Mouse (Mus musculus) kidney, embryonic 16.5 days (tissue): ENCODE results near the gene Fbxw27. TPM values are rescaled to one million over a fixed set of nuclear protein-coding genes. Genes with fewer than 3 reads are reported as not detected.
"Not testable (repeated sequence)": the region's sequence is repeated elsewhere in the genome, so short reads cannot be mapped to it uniquely, and the experiment has no call there.

Experiments used
- ATAC-seq: fragments of 200-750 bp; cut with Nextera tagmentation; 2 replicates; pipeline ENCODE4 v1.8.0; 2017; ENCODE audit warnings: moderate TSS enrichment; ENCODE audit not compliant: low FRiP score, low TSS enrichment
- H3K27ac ChIP-seq: fragments of 300-500 bp; sonication (generic); 2 replicates; pipeline ENCODE4 v1.5.1; 2014; ENCODE audit warnings: low read length
- H3K27me3 ChIP-seq: fragments of 300-500 bp; sonication (generic); 2 replicates; pipeline ENCODE4 v1.6.1; 2014; ENCODE audit warnings: low read length, control low read depth, mixed read lengths; ENCODE audit not compliant: insufficient read depth
- H3K36me3 ChIP-seq: fragments of 300-500 bp; sonication (generic); 2 replicates; pipeline ENCODE4 v1.6.1; 2014; ENCODE audit warnings: low read length, control low read depth, mixed read lengths; ENCODE audit not compliant: insufficient read depth
- H3K4me1 ChIP-seq: fragments of 300-500 bp; sonication (generic); 2 replicates; pipeline ENCODE4 v1.6.1; 2014; ENCODE audit warnings: low read length, control low read depth, mixed read lengths; ENCODE audit not compliant: insufficient read depth
- H3K4me2 ChIP-seq: fragments of 300-500 bp; sonication (generic); replicated peaks from 2 replicates; pipeline ENCODE4 v1.6.1; 2014; ENCODE audit warnings: low read depth, low read length
- H3K4me3 ChIP-seq: fragments of 300-500 bp; sonication (generic); 2 replicates; pipeline ENCODE4 v1.5.1; 2014; ENCODE audit warnings: mild to moderate bottlenecking, low read length
- H3K9ac ChIP-seq: fragments of 300-500 bp; sonication (generic); replicated peaks from 2 replicates; pipeline ENCODE4 v1.6.1; 2014; ENCODE audit warnings: low read length
- H3K9me3 ChIP-seq: fragments of 300-500 bp; sonication (generic); 2 replicates; pipeline ENCODE4 v1.6.1; 2016; ENCODE audit warnings: low read length, control low read depth
- WGBS: fragments of 180-500 bp; shearing (Covaris S2); extraction: QIAGEN DNeasy Blood & Tissue Kit; methylation state at CpG from one replicate; pipeline ENCODE4 v1.1.7; 2014; 5-methylcytosine and 5-hydroxymethylcytosine counted together
- polyA plus RNA-seq: library from polyadenylated mRNA; unstranded; fragments of >200 nt; fragmentation: Nextera tagmentation; extraction: Ambion mirVana; gene quantifications from 2 replicates; pipeline ENCODE4 v1.2.1, GENCODE M21; 2015

The Fbxw27 gene
- polyA plus RNA-seq = not detected in 2 replicates

DNA sequence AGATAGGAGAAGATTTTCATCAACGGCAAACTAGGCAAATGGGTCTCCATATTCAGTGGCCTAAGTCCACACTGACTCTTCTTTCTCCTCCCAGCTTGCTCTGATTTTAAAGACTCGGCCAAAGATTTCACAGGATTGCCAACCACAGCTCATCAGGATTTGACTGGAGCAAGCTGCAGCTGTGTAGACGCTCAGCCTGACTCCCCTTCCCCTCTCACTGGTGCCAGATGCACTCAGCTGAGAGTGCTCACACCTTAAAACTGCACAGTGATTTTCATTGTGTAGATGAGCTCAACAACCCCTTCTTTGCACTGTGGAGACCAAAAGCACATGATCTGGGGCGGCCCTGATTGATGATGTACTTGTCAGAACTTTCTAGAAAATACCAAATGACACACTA, at the start of gene Fbxw27:
Gene Fbxw27 (minus strand): TSS at position 101 of the 400 bp plus-strand sequence.
- not testable (repeated sequence) for H3K4me3 ChIP-seq, H3K27me3 ChIP-seq, H3K36me3 ChIP-seq, H3K27ac ChIP-seq, ATAC-seq, H3K9ac ChIP-seq, H3K4me2 ChIP-seq, H3K9me3 ChIP-seq, H3K4me1 ChIP-seq
- 81% methylated on average over 4 of the region's 4 CpGs for WGBS

DNA sequence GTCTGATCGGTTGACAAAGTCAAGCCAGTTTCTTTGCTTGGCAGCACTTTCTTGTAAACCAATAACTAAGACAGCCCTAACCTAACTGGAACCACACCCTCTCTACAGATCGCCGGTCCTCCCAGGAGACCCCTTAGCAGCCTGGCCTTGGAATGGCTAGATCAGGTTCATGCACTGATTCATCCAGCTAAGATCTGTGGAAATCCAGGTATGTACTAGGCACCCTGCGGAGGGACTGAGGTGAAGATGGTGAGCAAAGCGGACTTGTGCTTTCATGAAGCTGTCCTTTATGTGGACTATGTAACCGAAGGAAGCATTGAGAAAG, 42.6 kb upstream of the Fbxw27 start:
- peak overlapping the region; percentile 76; the same call in 1 of the 2 replicates for H3K27ac ChIP-seq
- peak overlapping the region; percentile 61 for H3K4me3 ChIP-seq
- no peaks in the 10 kb centered on the region for H3K27me3 ChIP-seq
- peak; percentile 78 for ATAC-seq
- H3K9me3 ChIP-seq = no peaks in the 10 kb centered on the region
- WGBS = 11% methylated on average over 6 of the region's 6 CpGs
- H3K9ac ChIP-seq = peak overlapping the region; percentile 76
- peaks cover 8% of the 10 kb centered on the region for H3K4me1 ChIP-seq
- H3K4me2 ChIP-seq = peak overlapping the region; percentile 82
- H3K36me3 ChIP-seq = peaks cover 13% of the 10 kb centered on the region

DNA sequence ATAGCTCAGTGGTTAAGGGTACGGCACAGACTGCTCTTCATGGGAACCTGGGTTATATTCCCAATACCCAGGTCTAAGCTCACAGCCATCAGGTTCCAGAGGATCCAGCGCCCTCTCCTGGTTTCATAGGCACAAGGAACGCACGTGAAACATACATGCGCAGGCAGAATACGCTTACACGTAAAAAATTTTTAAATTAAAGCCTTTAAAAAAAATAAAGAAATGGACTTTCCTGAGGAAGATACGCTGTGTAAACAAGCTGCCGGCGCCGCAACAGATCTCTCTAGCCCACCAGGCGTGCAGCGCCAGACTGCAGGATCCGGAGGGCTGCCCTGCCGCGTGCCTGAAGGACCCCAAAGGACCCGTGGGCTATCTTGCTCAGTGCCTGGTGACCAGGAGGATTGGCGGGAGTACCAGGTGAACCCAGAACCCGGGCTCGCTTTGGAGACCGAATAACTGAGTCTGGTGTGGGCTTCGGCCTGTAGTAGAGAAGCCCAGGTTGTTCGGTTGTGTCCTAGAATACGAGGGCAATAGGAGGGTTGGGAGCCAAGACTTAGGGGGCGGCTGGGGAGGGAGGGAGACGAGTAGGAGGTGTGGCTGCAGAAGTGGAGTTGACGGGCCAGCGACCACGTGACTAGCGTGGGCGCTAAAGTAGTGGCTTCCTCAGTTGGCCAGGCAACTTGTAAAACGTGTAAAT, 42.1 kb upstream of the Fbxw27 start, which contains the start of gene Nme6:
Gene Nme6 (plus strand): TSS at position 359 of the 697 bp plus-strand sequence.
- Histone ChIP-seq H3K27me3 (no peaks in the 10 kb centered on the region), H3K36me3 (peaks cover 13% of the 10 kb centered on the region), H3K9ac (peak within 1 kb of the TSS; percentile 76), H3K27ac (peak within 1 kb of the TSS; percentile 76), H3K4me1 (peaks cover 8% of the 10 kb centered on the region), H3K4me2 (peak within 1 kb of the TSS; percentile 82), H3K4me3 (peak within 1 kb of the TSS; percentile 61), H3K9me3 (no peaks in the 10 kb centered on the region)
- WGBS = under 1% methylated on average over 32 of the region's 32 CpGs
- ATAC-seq = peak; percentile 98

DNA sequence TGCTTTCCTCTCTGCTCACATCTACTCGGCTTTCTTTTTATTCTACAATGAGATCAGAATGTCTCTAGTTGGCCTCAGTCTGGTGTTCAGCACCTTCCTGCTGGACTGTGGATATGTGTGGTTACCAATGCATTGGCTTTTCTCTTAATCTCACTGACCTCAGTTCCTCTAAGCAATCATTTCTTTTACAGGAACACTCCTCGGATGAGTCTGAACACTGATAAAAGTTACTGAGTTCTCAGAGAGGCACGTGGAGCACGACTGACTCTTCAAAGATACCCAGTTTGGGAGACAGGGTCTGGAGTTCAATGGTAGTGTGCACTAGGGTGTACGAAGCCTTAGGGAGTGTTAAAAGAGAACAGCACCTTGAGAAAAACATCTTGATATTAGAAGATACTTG, 35.7 kb upstream of the Fbxw27 start:
- H3K27ac ChIP-seq = no peak overlapping the region
- H3K4me3 ChIP-seq = no peak overlapping the region
- no peaks in the 10 kb centered on the region for H3K4me1 ChIP-seq
- 76% methylated on average over 5 of the region's 5 CpGs for WGBS
- no peak overlapping the region for H3K4me2 ChIP-seq
- H3K9ac ChIP-seq = no peak overlapping the region
- no peaks in the 10 kb centered on the region for H3K27me3 ChIP-seq
- peaks cover 5% of the 10 kb centered on the region for H3K36me3 ChIP-seq
- ATAC-seq = no peak
- no peaks in the 10 kb centered on the region for H3K9me3 ChIP-seq

DNA sequence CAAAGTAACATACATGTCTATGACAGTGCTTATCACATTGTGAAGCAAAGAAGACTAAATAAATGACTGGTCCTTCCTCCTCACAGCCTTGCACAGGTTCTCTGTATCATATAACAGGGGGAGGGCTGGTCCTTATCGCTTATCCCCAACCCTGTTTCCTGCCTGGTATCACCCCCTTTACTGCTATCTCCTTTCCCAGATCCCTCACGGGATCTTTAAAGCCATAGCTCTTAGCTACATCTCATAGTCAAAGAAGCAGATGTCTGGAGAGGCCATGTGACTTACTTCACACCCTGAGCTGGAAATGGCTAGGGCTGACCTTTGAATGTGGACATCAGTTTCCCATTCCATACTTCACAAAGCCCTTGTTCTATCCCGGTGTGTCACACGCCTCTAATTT, 35.3 kb upstream of the Fbxw27 start:
- H3K9ac ChIP-seq = no peak overlapping the region
- H3K27ac ChIP-seq = no peak overlapping the region
- no peaks in the 10 kb centered on the region for H3K27me3 ChIP-seq
- no peaks in the 10 kb centered on the region for H3K4me1 ChIP-seq
- no peak overlapping the region for H3K4me3 ChIP-seq
- H3K9me3 ChIP-seq = no peaks in the 10 kb centered on the region
- ATAC-seq = no peak
- H3K36me3 ChIP-seq = peaks cover 5% of the 10 kb centered on the region
- 57% methylated on average over 4 of the region's 4 CpGs for WGBS
- H3K4me2 ChIP-seq = no peak overlapping the region

DNA sequence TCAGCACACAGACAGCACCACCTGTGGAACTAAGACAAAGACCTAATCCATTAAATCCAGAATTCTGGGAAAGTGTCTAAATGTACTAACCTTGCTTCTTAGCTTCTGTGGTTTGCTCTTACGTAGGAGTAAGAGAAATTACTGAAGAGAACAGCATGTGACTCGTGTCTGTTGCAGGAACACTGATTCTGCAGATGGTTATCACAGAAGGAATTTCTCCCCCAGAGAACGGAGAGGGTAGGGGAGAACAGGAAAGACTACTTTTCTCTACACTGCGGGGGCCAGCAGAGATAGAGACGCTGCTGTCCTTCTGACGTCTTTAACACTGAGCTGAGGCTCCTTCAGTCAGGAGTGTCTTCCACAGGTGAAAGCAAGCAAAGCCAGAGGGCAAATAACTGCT, 25.9 kb upstream of the Fbxw27 start:
- H3K4me1 ChIP-seq = 0 out of 2 replicates have a peak, but pooled peaks cover 9% of the 10 kb centered on the region
- H3K27ac ChIP-seq = peak overlapping the region; percentile 29; the same call in 1 of the 2 replicates
- 52% methylated on average over 6 of the region's 6 CpGs for WGBS
- no peak for ATAC-seq
- H3K27me3 ChIP-seq = no peaks in the 10 kb centered on the region
- H3K36me3 ChIP-seq = no peaks in the 10 kb centered on the region
- H3K9me3 ChIP-seq = no peaks in the 10 kb centered on the region
- no peak overlapping the region for H3K9ac ChIP-seq
- H3K4me3 ChIP-seq = no peak overlapping the region
- H3K4me2 ChIP-seq = no peak overlapping the region

DNA sequence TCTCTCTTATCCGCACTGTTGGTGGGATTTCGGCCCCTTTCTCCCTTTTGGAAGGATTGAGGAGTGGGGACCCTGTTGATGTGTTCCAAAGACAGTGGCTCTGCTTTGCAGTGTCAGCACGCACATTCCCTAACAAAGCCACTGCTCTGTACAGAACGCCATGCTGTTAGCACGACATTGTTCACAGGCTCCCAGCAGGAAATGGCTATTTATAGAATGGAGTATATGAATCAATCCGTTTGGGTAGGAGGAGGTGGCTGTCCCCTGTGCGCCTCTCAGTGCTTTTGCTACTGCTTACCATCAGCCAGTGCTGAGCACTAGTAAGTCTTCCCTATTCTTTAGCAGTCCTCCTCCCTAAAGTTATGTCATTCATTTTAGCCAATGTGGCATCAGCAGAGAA, 23.0 kb upstream of the Fbxw27 start:
- peak; percentile 82; the same call in 1 of the 2 replicates for ATAC-seq
- Histone ChIP-seq H3K9me3 (no peaks in the 10 kb centered on the region), H3K27me3 (no peaks in the 10 kb centered on the region), H3K36me3 (no peaks in the 10 kb centered on the region), H3K27ac (peak overlapping the region; percentile 53; the same call in 1 of the 2 replicates), H3K4me1 (peaks cover 10% of the 10 kb centered on the region; the same call in 1 of the 2 replicates), H3K9ac (no peak overlapping the region), H3K4me3 (no peak overlapping the region), H3K4me2 (no peak overlapping the region)
- WGBS = 49% methylated on average over 7 of the region's 7 CpGs

DNA sequence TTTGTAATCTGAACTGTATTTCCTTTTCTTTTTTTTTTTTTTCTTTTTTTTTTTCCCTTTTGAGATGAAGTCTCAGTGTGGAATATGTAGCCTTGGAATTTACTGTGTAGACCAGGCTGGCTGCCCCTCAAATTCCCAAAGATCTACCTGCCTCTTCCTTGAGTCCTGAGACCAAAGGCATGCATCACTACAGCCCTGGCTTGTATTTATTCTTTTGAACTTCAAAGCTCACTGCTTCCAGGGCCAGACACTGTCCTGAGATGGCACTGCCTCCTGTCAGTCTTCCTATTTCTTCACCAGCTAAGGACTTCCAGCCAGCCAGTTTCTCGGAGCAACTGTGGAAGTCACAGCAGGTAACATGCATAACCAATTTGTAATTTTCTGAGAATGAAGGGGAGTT, 21.5 kb upstream of the Fbxw27 start, which contains the start of gene Spink8:
Gene Spink8 (plus strand): TSS at position 301 of the 400 bp plus-strand sequence.
- Histone ChIP-seq H3K27me3 (no peaks in the 10 kb centered on the region), H3K9me3 (no peaks in the 10 kb centered on the region), H3K4me3 (no peak within 1 kb of the TSS), H3K36me3 (no peaks in the 10 kb centered on the region), H3K4me1 (peaks cover 24% of the 10 kb centered on the region), H3K4me2 (no peak within 1 kb of the TSS), H3K9ac (no peak within 1 kb of the TSS), H3K27ac (no peak within 1 kb of the TSS)
- no peak for ATAC-seq
- 46% methylated on average over 1 of the region's 1 CpGs for WGBS

DNA sequence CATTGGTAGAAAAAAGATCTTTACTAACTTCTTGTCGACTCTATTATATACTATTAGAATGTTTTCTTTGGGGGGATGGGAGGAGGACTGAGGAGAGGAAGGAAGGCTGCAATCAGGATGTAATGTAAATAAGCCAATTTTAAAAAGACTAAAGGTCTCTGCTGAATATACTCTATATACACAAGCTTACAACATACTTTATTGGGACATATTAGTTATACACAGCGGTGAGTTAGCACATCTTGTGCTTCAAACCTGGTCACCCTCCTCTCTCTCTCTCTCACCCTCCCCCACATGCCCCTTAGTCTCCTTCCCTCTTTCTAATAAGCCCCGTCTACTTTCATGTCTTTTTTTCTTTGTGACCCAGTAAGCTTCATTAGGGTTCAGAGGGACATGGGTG, 17.4 kb upstream of the Fbxw27 start:
- H3K4me1 ChIP-seq = peaks cover 30% of the 10 kb centered on the region
- H3K9ac ChIP-seq = no peak overlapping the region
- peak overlapping the region; percentile 85 for H3K27ac ChIP-seq
- peak; percentile 35; the same call in 1 of the 2 replicates for ATAC-seq
- 0 out of 2 replicates have a peak, but pooled peaks cover 3% of the 10 kb centered on the region for H3K9me3 ChIP-seq
- no peak overlapping the region for H3K4me3 ChIP-seq
- no peaks in the 10 kb centered on the region for H3K27me3 ChIP-seq
- H3K36me3 ChIP-seq = no peaks in the 10 kb centered on the region
- peak overlapping the region; percentile 25 for H3K4me2 ChIP-seq
- 9% methylated on average over 3 of the region's 3 CpGs for WGBS

DNA sequence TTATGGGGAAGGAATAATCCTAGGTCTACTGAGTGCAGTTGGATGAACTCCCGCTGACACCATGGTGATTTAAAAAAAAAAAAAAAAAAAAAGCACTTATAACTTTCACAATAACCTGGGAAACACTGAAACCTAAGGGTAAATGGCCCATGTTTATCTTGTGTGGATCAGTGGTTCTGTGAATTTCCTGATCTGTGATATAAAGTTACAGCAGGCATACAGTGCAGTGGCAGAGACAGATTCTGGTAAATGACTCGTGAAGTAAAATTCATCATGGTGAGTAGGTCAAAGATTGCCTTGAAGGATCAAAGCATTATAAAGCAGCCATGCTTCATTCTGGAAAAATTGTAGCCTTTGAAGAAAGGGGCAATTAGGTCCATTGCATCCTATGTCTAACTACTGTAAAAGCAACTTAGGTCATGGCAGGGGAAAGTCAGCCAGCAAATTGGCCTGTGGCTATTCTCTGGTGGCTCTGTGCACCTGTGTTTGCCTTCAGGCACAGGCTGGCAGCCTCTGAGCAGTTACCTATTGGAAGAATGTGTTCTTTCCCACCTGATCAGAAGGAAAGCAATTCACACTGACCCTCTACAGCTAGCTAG, 16.3 kb upstream of the Fbxw27 start:
- no peak overlapping the region for H3K9ac ChIP-seq
- H3K9me3 ChIP-seq = 0 out of 2 replicates have a peak, but pooled peaks cover 3% of the 10 kb centered on the region
- H3K27me3 ChIP-seq = no peaks in the 10 kb centered on the region
- 27% methylated on average over 2 of the region's 2 CpGs for whole genome bisulfite sequencing
- no peaks in the 10 kb centered on the region for H3K36me3 ChIP-seq
- no peak overlapping the region for H3K4me2 ChIP-seq
- H3K27ac ChIP-seq = peak overlapping the region; percentile 86
- peaks cover 24% of the 10 kb centered on the region for H3K4me1 ChIP-seq
- peak; percentile 85 for ATAC-seq
- H3K4me3 ChIP-seq = no peak overlapping the region
